8 mouse cellular contexts compared by ENCODE assay signal in the genomic region with DNA sequence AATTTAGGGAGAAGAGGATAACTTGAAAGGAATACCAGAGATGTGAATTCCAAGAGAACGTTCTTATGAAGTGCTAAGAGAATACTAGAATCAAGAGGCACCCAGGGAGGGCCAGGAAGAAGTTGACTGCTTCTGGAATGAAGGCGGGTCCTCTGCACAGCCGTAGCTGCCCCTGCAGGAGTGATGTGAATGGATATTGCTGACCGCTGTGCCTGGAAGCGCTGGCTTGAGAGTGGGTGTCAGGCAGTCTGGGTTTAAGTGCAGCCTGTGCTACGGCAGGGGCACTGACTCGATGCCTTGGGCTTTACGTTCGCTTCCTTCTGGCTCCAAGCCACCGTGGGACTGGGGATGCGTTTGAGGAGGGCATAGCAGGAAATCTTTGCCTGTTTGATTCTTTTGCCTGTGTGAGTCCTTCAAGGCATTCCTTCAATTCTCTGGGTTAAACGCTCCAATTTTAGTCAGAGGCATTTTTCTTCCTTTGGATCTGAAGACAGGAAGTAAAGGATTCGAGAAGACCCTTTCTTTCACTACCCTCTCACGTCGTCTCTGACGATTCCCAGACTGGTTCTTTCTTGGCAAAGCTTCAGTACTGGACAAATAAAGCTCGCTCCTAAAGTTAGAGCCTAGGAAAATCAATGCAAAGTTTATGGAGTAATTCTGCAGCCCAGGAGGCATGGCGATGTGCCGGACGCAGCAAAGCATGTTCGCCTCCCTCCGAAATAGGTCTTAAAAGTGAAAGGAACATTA.
A peak's percentile ranks its signal among the peaks of the same experiment; 100 is the strongest.
DNase-seq lines count a peak whose midpoint lies in the region; ATAC-seq lines count a peak whose summit lies in the region.

No protein-coding gene starts in this region.

- DNase-seq in cerebellum, postnatal 10 days = peak; percentile 29 to 41
- DNase-seq in cerebellum, adult 11 months = no peak
- no peak for DNase-seq in lung, postnatal 25 days (ENCODE audit: low spot score)
- DNase-seq in kidney, postnatal 10 days = peak; percentile 19
- DNase-seq in retina, postnatal 1 day = peak; percentile 8
- DNase-seq in cerebellum, adult 9-11 months = no peak
- no peak for DNase-seq in cerebellum, postnatal 4 days (ENCODE audit: low spot score in 2 of 2)

- H3K9me3 ChIP-seq in lung, embryonic 15.5 days = no peaks in the 10 kb centered on the region

- H3K4me3 ChIP-seq in lung, embryonic 15.5 days = peak overlapping the region; percentile 22

- H3K27ac ChIP-seq in lung, embryonic 15.5 days = no peak overlapping the region

- H3K4me2 ChIP-seq in lung, embryonic 15.5 days = peak overlapping the region; percentile 65

- no peak overlapping the region for H3K9ac ChIP-seq in lung, embryonic 15.5 days

- no peaks in the 10 kb centered on the region for H3K27me3 ChIP-seq in lung, embryonic 15.5 days

- peaks cover 10% of the 10 kb centered on the region; the same call in 1 of the 2 replicates for H3K4me1 ChIP-seq in lung, embryonic 15.5 days

- H3K36me3 ChIP-seq in lung, embryonic 15.5 days = no peaks in the 10 kb centered on the region

- 25% methylated on average over 22 of the region's 22 CpGs for WGBS in lung, embryonic 15.5 days

- no peak for ATAC-seq in lung, embryonic 15.5 days (ENCODE audit: borderline replicate concordance, extremely low read depth, low FRiP score, low TSS enrichment)

Comparison
In these comparisons a context has a peak if more than half of its experiments do, and no peak if none do; other contexts are left out.
1. DNase-seq: peak in cerebellum, postnatal 10 days (2 of 2), kidney, postnatal 10 days (single experiment) and retina, postnatal 1 day (single experiment); none in cerebellum, adult 11 months (single experiment), lung, postnatal 25 days (single experiment), cerebellum, adult 9-11 months (single experiment) and cerebellum, postnatal 4 days (0 of 2).